Mouse (Mus musculus) left cerebral cortex, adult 9 months (tissue): Measurements from ENCODE around the gene Bbs10.

ENCODE experiments used
- DNase-seq, 2 experiments: peaks; one replicate each; pipeline ENCODE4 v3.0.0; 2022; ENCODE audit warnings: low spot score in 2 of 2

Bbs10 gene

DNA sequence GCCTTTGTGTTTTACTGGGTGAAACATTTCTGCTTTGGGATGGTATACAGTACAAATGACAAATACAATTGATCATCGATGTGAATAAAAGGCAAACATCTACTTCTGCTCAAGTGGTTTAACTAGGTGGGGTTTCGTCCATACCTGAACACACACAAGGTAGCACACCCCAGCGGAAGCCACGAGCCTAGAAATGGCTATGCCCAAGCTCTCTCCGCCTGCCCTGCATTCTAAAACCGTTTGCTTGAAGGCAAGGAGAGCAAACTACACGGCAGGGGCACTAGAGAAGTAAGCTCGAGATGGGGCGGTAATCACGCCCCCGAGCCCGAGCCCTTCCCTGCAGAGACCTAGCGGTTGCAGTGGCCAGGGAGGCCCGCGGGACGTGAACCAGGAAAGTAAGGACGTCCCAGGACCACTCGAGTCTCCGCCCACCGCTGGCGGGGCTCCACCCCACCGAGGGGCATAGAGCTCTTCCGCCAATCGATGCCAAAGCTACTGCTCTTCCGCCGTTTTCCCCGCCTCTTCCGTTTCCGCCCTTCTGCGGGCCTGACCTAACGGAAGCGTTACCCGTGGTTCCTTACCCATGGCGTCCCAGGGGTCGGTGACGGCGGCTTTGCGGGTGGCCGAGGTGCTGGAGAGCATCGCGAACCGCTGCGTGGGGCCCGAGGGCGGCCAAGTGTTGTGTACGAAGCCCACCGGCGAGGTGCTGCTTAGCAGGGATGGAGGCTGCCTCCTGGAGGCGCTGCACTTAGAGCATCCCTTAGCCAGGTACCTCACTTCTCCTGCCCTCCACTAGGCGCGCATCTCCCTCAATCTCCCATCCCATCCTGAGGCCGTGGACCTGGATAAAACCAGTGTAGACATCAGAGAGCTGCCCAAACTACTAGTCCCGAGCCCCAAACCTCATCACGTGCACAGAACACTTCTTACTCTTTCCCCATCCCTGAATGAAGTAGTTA is at the start of gene Bbs10:
Bbs10 (plus strand) TSS at position 540 of the 959 bp plus-strand sequence.
- peak; percentile 87 to 95 for DNase-seq

- no peak for DNase-seq
These were observed 48.3 kb upstream of the Bbs10 start for GRCm38 (mm10) chr10:111250192-111250591.

DNA sequence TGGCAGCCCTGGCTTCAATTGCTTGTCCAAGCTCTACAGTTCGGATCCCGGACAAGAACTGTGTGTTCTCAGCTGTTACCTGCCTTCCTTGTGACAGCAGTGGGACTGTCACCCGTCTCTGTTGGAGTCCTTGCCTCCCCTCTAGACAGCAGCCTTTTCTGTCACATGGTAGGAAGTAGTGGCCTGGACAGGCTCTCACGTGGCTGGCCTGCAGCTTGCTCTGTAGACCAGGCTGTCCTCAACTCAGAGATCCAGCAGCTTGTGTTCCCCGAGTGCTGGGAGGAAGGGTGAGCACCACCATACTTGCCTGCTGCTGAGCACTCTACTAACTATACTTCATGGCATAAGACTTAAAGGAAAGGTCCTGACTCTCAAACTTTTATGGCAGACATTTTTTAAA is 46.8 kb upstream of the Bbs10 start:
- DNase-seq = no peak

DNA sequence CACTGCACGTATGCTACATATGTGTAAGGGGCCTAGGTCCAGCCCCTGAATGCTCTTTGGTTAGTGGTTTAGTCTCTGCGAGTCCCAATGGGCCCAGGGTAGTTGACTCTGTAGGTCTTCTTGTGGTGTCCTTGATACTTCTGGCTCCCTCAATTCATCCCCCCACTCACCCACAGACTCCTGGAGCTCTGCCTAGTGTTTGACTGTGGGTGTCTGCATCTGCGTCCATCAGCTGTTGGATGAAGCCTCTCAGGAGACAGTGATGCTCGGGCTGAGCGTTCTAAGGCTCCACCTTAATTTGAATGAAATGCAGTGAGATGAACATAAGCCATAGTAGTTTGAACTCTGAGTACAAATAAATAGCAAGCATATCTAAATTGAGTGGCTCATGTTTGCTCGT is 43.3 kb upstream of the Bbs10 start:
- peak in 1 of 2 experiments; percentile 64 for DNase-seq

GRCm38 (mm10) chr10:111256156-111256555 is 42.3 kb upstream of the Bbs10 start:
- DNase-seq = no peak

- DNase-seq = peak; percentile 42 to 70
These were observed 41.1 kb upstream of the Bbs10 start for GRCm38 (mm10) chr10:111257358-111257757.

DNA sequence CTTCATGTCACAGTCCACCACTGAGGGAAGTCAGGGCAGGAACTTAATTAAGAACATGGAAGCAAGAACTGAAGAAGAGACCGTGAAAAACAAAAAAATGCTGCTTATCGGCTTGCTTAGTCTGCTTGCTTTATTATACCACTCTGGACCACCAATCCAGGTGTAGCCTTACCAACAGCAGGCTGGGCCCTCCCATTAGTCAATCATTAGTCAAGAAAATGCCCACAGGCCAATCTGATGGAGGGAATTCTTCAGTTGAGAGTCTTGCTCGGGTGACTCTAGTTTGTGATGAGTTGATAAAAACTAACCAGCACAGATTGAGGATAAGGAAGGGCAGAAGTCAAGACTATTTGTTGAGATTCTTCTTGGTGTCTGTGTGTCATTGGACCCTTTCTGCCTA is 40.2 kb upstream of the Bbs10 start:
- DNase-seq = no peak

DNA sequence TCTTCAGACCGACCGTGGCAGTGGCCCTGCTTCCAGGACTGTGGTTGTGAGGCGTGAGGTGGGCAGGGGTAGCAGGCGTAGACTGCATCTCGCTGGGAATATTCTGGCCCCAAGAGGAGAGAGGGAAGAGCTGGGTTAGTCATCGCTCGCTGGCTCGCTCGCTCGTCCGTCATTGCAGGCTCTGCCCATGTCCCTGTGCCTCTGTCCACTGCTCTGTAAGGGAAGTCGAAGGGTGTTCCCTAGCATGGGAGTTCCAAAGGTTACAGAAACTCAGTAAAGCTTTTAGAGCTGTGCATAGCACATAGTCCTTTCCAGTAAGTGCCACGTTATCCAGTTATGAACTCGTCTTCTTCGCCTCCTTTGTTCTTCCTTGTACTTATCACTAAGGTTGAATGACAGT is 26.8 kb upstream of the Bbs10 start:
- DNase-seq = no peak

GRCm38 (mm10) chr10:111272905-111273304 is 25.6 kb upstream of the Bbs10 start:
- no peak for DNase-seq

GRCm38 (mm10) chr10:111273463-111274088 is 24.9 kb upstream of the Bbs10 start:
- no peak for DNase-seq

DNA sequence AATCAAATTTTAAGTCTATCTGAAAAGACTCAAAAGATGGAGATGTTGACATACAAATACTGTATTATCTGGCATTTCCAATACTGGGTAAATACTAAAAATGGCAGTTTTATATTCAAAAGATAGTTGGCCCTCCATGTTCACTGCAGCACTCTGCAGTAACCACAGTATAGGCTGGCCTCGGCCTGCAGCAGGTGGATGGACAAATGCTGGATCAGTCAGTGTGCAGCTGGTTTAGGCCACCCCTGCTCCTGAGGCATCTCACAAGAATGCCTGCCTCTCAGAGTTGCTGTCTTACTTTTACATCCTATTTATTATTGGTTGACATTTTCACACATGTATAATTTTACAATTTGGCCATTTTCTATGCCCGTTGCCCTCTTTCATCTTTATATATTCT is 22.7 kb upstream of the Bbs10 start:
- no peak for DNase-seq

- no peak for DNase-seq
These were observed 848 bp upstream of the Bbs10 start for GRCm38 (mm10) chr10:111297631-111298030.

- DNase-seq = peak in 1 of 2 experiments; percentile 55
These were observed 1.1 kb downstream of the Bbs10 start for GRCm38 (mm10) chr10:111299591-111299990.

GRCm38 (mm10) chr10:111301041-111301440 is 2.6 kb downstream of the Bbs10 start:
- no peak for DNase-seq

GRCm38 (mm10) chr10:111302486-111302885 is 4.0 kb downstream of the Bbs10 start:
- no peak for DNase-seq

DNA sequence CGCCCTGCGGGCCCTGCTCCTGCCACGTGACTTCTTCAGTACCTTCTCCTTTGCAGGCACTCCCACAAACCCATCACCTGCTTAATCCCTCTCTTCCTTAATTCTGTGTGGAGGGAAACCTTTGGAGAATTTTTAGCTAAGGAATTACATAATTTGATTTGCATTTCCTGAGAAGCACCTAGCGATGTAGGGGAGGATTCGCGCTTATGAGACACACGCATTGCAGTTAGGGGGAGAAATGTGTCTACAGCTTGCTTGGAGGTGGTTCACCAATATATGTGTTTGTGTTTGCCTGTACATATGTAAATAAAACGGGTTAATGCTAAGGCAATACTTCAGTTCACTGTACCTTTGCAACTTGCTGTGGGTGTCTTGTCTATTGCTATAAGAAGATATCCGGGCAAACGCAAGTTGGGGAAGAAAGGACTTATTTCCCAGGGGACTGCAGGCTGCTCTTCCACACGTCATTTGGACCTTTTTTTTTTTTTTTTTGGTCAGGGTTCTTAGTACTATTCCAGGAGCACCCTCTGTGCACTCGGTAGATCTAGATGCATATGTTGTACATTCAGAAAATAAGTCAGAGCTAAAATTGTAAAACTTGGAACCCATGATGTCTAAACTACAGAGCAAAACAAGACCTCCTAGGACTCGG is 10.5 kb downstream of the Bbs10 start:
- DNase-seq = peak; percentile 39 to 49

DNA sequence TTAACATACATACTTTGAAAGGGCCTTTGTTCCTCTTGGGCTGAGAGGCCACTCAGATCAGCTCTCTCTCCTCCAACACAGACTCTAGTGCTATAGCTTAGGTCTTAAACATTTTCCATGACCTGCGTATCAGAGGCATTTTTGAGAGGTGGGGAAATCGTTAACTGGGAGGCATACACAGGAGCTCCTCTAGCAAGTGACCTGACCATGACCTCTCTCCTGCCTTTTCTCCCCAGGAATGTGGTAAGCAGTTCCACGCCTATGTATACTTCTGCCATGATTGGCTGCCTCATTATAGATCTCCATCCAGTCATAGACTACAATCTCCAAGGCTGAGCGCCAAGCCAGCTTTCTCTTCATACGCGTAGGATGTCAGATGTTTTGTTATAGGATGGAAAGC is 14.8 kb downstream of the Bbs10 start:
- DNase-seq = no peak

GRCm38 (mm10) chr10:111314636-111315395 is 16.3 kb downstream of the Bbs10 start:
- peak; percentile 48 to 65 for DNase-seq

DNA sequence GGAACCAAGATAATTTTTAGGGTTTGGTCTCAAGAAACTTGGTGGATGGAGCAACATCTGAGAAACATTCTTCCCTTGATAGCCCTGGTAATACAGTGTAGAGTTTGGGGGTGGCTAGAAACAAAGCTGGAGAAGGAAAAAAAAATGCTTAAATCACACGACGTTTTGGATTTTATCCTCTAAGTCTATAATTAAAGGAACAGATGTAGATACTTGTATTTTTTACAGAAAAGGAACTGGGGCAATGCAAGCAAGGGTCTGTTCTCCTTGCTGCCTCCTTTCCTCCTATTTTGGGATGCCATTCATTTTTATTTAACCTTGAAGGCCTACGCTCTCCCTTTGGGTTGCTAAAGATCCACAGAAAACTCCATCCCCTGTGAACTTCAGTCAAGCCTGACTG is 17.5 kb downstream of the Bbs10 start:
- no peak for DNase-seq

DNA sequence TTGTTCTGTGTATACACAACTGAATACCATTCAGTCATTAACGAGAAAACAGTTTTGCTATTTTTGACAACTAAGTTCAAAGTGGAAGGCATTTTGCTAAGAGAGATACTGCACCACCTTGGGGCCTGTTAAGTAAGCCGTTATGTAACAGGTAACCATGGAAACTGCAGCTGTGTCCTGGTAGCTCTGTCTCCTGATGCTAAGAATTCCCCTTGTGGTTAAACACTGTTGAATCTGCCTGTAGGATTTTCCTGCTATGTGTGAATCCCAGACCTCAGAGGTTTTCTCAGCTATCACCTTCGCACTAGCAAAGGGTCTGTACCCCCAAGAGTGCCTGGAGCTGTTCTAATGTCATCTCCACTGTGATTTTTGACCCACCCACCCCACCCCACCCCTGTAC is 19.5 kb downstream of the Bbs10 start:
- peak; percentile 77 to 85 for DNase-seq

- no peak for DNase-seq
These were observed 20.5 kb downstream of the Bbs10 start for GRCm38 (mm10) chr10:111318805-111319500.
